Mouse (Mus musculus): ENCODE measurements at regions not wholly inside any gene's neighbourhood (a gene's known extent, or its start where the extent isn't known, plus 50 kb on each side); places are given as distances from the start of the nearest gene placed in this dataset.

- Histone ChIP-seq H3K9me3 (ENCODE audit: low read length) (no peaks in the 10 kb centered on the region), H3K27me3 (ENCODE audit: insufficient read depth, low read length) (no peaks in the 10 kb centered on the region), H3K4me3 (ENCODE audit: low read depth, low read length) (no peak overlapping the region), H3K27ac (ENCODE audit: low read depth, low read length) (no peak overlapping the region), H3K9ac (no peak overlapping the region), H3K4me1 (ENCODE audit: insufficient read depth) (no peaks in the 10 kb centered on the region), H3K36me3 (ENCODE audit: insufficient read depth) (no peaks in the 10 kb centered on the region), H3K4me2 (ENCODE audit: low read depth) (no peak overlapping the region)
- no peak for TF ChIP-seq CTCF (IDR thresholded peaks at IDR 0.05; ENCODE audit: low read depth)
- ATAC-seq (no peak), DNase-seq (no peak)
- 91% methylated on average over 4 of the region's 4 CpGs for WGBS
These were observed 304.9 kb upstream of the Zfp637 start for GRCm38 (mm10) chr6:117536084-117536483.

- no peak for DNase-seq
- no peak overlapping the region for H3K4me3 ChIP-seq (ENCODE audit: low read depth, low read length)
- H3K9ac ChIP-seq: no peak overlapping the region
- no peaks in the 10 kb centered on the region for H3K9me3 ChIP-seq (ENCODE audit: low read length)
- TF ChIP-seq CTCF (IDR thresholded peaks at IDR 0.05; ENCODE audit: low read depth): no peak
- ATAC-seq: no peak
- no peaks in the 10 kb centered on the region for H3K36me3 ChIP-seq (ENCODE audit: insufficient read depth)
- H3K27ac ChIP-seq (ENCODE audit: low read depth, low read length): no peak overlapping the region
- no peaks in the 10 kb centered on the region for H3K27me3 ChIP-seq (ENCODE audit: insufficient read depth, low read length)
- H3K4me2 ChIP-seq (ENCODE audit: low read depth): no peak overlapping the region
- H3K4me1 ChIP-seq (ENCODE audit: insufficient read depth): no peaks in the 10 kb centered on the region
- 79% methylated on average over 3 of the region's 3 CpGs for WGBS
These were observed 298.5 kb upstream of the Zfp637 start for GRCm38 (mm10) chr6:117542431-117542830.

DNA sequence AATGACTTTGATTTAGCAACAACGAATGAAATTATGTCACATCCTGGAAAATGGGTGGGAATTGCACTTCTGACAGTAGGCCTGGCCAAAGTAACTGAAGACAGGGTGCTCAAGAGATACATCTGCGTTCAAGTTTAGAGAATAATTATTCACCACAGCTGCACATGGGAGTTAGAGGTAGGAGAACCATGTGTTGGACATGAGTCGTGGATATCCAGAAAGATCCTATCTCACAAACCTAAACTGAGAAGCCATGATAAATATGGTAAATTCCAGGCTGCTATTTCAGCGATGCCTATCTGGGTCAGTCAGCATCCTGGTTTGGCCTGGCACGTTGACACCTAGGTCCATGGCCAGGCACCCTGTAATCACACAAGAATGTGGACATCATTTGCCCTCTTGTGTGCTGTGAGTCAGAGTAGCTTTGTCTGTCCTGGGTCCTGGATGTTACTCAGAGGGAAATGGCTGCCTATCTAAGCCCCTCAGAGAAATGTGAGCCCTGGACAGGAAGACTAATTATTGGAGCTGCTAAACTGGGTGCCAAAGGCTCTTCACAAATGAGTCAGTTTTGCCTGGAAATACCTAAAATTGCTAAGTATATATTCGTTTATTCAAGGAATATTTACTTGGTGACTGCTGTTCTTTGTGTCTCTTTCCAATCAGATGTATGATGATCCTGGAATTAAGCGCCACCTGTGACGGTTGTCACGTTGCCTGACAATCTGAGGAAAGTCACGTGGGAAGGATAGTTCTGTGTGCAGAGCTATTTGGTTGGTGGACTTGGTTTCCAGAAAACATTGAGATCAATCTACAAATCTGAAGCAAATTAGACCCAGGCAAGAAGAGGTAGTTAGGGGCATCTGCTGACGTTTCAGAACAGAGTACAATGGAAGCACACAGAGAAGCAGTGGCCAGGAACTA, 296.4 kb upstream of the Zfp637 start:
- H3K9me3 ChIP-seq (ENCODE audit: low read length): no peaks in the 10 kb centered on the region
- ATAC-seq (no peak), DNase-seq (no peak)
- no peak overlapping the region for H3K4me2 ChIP-seq (ENCODE audit: low read depth)
- 86% methylated on average over 11 of the region's 11 CpGs for WGBS
- no peak for TF ChIP-seq CTCF (IDR thresholded peaks at IDR 0.05; ENCODE audit: low read depth)
- no peaks in the 10 kb centered on the region for H3K4me1 ChIP-seq (ENCODE audit: insufficient read depth)
- H3K36me3 ChIP-seq (ENCODE audit: insufficient read depth): no peaks in the 10 kb centered on the region
- no peak overlapping the region for H3K27ac ChIP-seq (ENCODE audit: low read depth, low read length)
- H3K4me3 ChIP-seq (ENCODE audit: low read depth, low read length): no peak overlapping the region
- H3K9ac ChIP-seq: no peak overlapping the region
- H3K27me3 ChIP-seq (ENCODE audit: insufficient read depth, low read length): no peaks in the 10 kb centered on the region

DNA sequence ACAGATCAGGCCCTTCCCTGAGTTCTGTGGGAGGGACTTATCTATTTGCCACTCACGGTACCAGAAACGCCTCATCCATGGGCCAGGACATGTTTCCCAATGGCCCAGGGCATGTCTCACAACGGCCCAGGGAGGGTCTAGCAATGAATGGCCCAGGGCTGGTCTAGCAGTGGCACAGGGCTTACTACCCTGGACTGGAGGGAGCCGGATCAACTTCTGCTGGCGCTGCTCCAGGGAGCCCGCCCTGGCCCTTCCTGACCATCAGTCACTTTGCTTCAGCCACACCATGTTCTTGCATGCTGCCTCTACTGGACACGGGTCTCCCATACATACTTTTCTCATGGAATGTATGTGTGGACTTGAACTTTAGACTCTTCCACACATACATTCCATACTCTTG, 290.1 kb upstream of the Zfp637 start:
- DNase-seq (no peak), ATAC-seq (no peak)
- H3K27ac ChIP-seq (ENCODE audit: low read depth, low read length): no peak overlapping the region
- no peaks in the 10 kb centered on the region for H3K36me3 ChIP-seq (ENCODE audit: insufficient read depth)
- WGBS: 94% methylated on average over 7 of the region's 7 CpGs
- H3K4me1 ChIP-seq (ENCODE audit: insufficient read depth): no peaks in the 10 kb centered on the region
- no peak overlapping the region for H3K4me2 ChIP-seq (ENCODE audit: low read depth)
- H3K4me3 ChIP-seq (ENCODE audit: low read depth, low read length): no peak overlapping the region
- no peaks in the 10 kb centered on the region for H3K9me3 ChIP-seq (ENCODE audit: low read length)
- no peak for TF ChIP-seq CTCF (IDR thresholded peaks at IDR 0.05; ENCODE audit: low read depth)
- no peaks in the 10 kb centered on the region for H3K27me3 ChIP-seq (ENCODE audit: insufficient read depth, low read length)
- no peak overlapping the region for H3K9ac ChIP-seq

DNA sequence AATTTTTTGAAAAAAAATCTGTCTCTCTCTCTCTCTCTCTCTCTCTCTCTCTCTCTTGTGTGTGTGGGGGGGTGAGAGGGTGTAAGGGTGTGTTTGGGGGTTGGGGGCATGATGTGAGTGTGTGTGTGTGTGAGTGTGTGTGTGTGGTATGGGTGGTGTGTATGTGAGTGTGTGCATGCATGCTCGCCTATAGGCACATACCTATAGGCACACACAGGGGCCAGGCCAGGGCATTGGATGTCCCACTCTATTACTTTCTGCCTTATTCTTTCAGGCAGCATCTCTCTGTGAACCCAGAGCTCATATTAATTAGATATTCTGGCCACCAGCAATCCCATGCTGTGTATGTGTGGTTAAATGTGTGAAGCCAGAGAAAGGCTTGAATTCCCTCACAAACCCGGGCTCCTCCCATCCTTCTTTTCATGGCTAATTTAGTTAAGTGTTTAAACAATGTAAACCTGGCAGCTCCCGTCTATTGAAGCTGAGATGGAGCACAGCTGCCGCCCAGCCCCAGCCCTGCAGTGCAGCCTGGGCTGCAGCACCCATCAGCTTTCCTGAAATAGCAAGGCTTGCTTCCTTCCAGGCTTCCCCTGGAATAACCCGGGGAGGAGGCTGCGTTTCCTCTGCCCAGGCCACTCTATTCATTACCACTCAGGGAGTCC, 288.8 kb upstream of the Zfp637 start:
- no peak overlapping the region for H3K27ac ChIP-seq (ENCODE audit: low read depth, low read length)
- H3K4me3 ChIP-seq (ENCODE audit: low read depth, low read length): no peak overlapping the region
- WGBS: 9% methylated on average over 6 of the region's 6 CpGs
- ATAC-seq (peak; percentile 80), DNase-seq (peak; percentile 38)
- no peak overlapping the region for H3K4me2 ChIP-seq (ENCODE audit: low read depth)
- H3K9me3 ChIP-seq (ENCODE audit: low read length): no peaks in the 10 kb centered on the region
- TF ChIP-seq CTCF (IDR thresholded peaks at IDR 0.05; ENCODE audit: low read depth): no peak
- H3K36me3 ChIP-seq (ENCODE audit: insufficient read depth): no peaks in the 10 kb centered on the region
- H3K4me1 ChIP-seq (ENCODE audit: insufficient read depth): no peaks in the 10 kb centered on the region
- H3K27me3 ChIP-seq (ENCODE audit: insufficient read depth, low read length): no peaks in the 10 kb centered on the region
- no peak overlapping the region for H3K9ac ChIP-seq

DNA sequence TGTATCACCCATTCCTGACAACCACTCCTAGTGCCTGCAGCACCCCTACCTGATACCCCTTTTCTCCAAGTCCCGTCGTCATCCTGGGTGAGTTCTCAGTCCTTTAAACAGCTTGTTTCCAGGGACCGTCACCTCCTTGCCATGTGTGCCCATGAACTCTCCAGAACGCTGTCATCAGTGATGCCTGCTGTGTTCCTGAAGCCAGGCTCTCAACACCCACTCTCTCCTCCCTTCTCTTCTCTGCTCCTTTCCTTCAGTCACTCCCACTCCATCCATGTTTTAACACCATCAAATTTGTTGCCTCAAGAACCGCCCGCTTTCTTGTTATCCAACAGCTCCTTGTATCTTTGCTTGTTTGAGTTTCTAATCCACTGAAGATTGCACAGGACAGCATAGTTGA, 277.8 kb upstream of the Zfp637 start:
- no peaks in the 10 kb centered on the region for H3K36me3 ChIP-seq (ENCODE audit: insufficient read depth)
- H3K9ac ChIP-seq: no peak overlapping the region
- H3K9me3 ChIP-seq (ENCODE audit: low read length): no peaks in the 10 kb centered on the region
- no peak for ATAC-seq
- H3K27me3 ChIP-seq (ENCODE audit: insufficient read depth, low read length): no peaks in the 10 kb centered on the region
- TF ChIP-seq CTCF (IDR thresholded peaks at IDR 0.05; ENCODE audit: low read depth): no peak
- H3K4me2 ChIP-seq (ENCODE audit: low read depth): no peak overlapping the region
- H3K4me1 ChIP-seq (ENCODE audit: insufficient read depth): no peaks in the 10 kb centered on the region
- H3K27ac ChIP-seq (ENCODE audit: low read depth, low read length): no peak overlapping the region
- no peak overlapping the region for H3K4me3 ChIP-seq (ENCODE audit: low read depth, low read length)
- DNase-seq: no peak
- WGBS: 89% methylated on average over 6 of the region's 6 CpGs

- H3K9ac ChIP-seq: no peak overlapping the region
- H3K27ac ChIP-seq (ENCODE audit: low read depth, low read length): no peak overlapping the region
- no peak overlapping the region for H3K4me2 ChIP-seq (ENCODE audit: low read depth)
- TF ChIP-seq CTCF (IDR thresholded peaks at IDR 0.05; ENCODE audit: low read depth): no peak
- WGBS: 66% methylated on average over 1 of the region's 1 CpGs
- H3K4me3 ChIP-seq (ENCODE audit: low read depth, low read length): no peak overlapping the region
- no peaks in the 10 kb centered on the region for H3K36me3 ChIP-seq (ENCODE audit: insufficient read depth)
- ATAC-seq: peak; percentile 38; the same call in 1 of the 2 replicates
- H3K27me3 ChIP-seq (ENCODE audit: insufficient read depth, low read length): no peaks in the 10 kb centered on the region
- no peaks in the 10 kb centered on the region for H3K4me1 ChIP-seq (ENCODE audit: insufficient read depth)
- no peaks in the 10 kb centered on the region for H3K9me3 ChIP-seq (ENCODE audit: low read length)
- DNase-seq: peak; percentile 54
These were observed 277.3 kb upstream of the Zfp637 start for GRCm38 (mm10) chr6:117563704-117564103.

Measured in forebrain, postnatal 0 days (tissue).